Mouse (Mus musculus): ENCODE measurements at regions not wholly inside any gene's neighbourhood (a gene's known extent, or its start where the extent isn't known, plus 50 kb on each side); places are given as distances from the start of the nearest gene placed in this dataset.

DNA sequence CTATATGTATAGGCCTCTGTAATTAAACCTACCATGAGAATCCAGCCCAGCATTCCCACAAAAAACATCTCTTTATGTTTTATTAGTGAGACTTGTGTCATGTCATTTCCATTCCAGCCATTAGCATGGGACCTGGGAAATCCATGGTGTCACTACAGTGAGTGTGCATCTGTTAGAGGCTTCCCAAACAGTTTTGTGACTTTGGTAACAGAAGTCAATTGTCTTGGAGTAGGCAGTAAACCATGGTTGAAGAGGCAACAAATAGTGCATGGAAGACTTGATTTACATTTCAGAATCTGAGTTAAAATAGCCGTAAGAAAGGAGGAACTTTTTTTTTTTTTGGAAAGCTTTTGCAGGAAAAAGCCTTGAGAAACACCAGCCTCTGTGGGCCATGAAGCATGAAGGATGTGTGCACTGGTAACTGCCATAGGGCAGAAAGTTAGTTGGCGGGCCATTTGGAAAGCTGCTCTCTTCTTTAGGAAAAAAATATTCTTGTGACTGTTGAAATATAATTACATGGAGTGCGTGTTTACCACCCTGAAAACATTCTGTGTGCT is 522.7 kb upstream of the Lrrn3 start:
- TF ChIP-seq POLR2A (IDR thresholded peaks at IDR 0.05; ENCODE audit: extremely low read depth, insufficient read depth, low read length) (no peak), CTCF (IDR thresholded peaks at IDR 0.05; ENCODE audit: low read depth, low read length) (no peak)
